Comparison of ENCODE assay signal across 8 mouse cellular contexts in the genomic region with DNA sequence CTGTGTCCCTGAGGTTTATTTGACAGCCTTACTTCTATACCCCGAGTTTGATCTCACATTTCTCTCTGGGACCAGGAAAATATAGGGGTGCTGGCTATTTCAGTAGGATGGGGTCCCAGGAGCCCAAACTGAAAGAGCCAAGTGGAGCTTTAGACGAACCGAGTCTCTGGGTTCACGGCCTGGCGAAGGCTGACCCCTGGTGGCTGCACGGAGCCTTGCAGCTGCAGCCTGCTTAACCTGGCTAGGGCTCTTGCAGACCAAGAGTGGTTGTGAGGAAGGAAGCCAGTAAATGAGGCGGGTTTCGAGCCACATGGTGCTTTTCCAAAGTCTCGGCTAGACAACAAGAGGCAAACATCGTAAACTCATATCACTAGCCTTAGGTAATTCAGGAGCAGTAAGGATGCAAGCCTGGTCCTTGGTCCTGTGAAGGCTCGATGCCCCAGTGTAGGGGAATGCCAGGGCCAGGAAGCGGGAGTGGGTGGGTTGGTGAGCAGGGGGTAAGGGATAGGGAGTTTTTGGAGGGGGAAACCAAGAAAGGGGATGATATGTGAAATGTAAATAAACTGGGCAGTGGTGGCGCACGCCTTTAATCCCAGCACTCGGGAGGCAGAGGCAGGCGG. TPM values are rescaled to one million over a fixed set of nuclear protein-coding genes. Genes with fewer than 3 reads are reported as not detected.
DNase-seq lines count a peak whose midpoint lies in the region; ATAC-seq lines count a peak whose summit lies in the region.

No protein-coding gene starts in this region.

- H3K4me2 ChIP-seq in kidney, embryonic 14.5 days (replicated peaks; ENCODE audit: low read depth, low read length): no peak overlapping the region
- H3K4me2 ChIP-seq in limb, embryonic 13.5 days (replicated peaks): no peak overlapping the region
- H3K4me2 ChIP-seq in midbrain, embryonic 16.5 days (ENCODE audit: low read length): no peak overlapping the region

- no peak overlapping the region for H3K4me3 ChIP-seq in kidney, embryonic 14.5 days (ENCODE audit: low read length)
- no peak overlapping the region for H3K4me3 ChIP-seq in limb, embryonic 13.5 days
- no peak overlapping the region for H3K4me3 ChIP-seq in midbrain, embryonic 16.5 days (ENCODE audit: low read depth, low read length)

- H3K27ac ChIP-seq in kidney, embryonic 14.5 days (ENCODE audit: low read depth, low read length): no peak overlapping the region
- H3K27ac ChIP-seq in limb, embryonic 13.5 days: no peak overlapping the region
- no peak overlapping the region for H3K27ac ChIP-seq in midbrain, embryonic 16.5 days (ENCODE audit: low read length)

- DNase-seq in 3T3-L1 (ENCODE audit: low read depth, low spot score): peak; percentile 84
- DNase-seq in adrenal gland, adult 18-20 months (ENCODE audit: low spot score in 2 of 2): peak; percentile 79 to 80
- DNase-seq in embryo, embryonic 10.5 days (ENCODE audit: low spot score): peak; percentile 76
- DNase-seq in gastrocnemius, postnatal 25 days: peak; percentile 60
- peak; percentile 44 to 58 for DNase-seq in spleen, postnatal 14 days (ENCODE audit: low spot score in 2 of 2)

- ATAC-seq in kidney, embryonic 14.5 days (ENCODE audit: low FRiP score, low TSS enrichment): peak; percentile 56; the same call in 1 of the 2 replicates
- 0 out of 2 replicates have a peak, but pooled peaks have one; percentile 40 for ATAC-seq in limb, embryonic 13.5 days (ENCODE audit: low FRiP score, low read depth)
- peak; percentile 51; the same call in 1 of the 2 replicates for ATAC-seq in midbrain, embryonic 16.5 days

- 45% methylated on average over 16 of the region's 16 CpGs for WGBS in kidney, embryonic 14.5 days
- 44% methylated on average over 16 of the region's 16 CpGs for WGBS in limb, embryonic 13.5 days
- WGBS in midbrain, embryonic 16.5 days: 45% methylated on average over 16 of the region's 16 CpGs

- 0 out of 2 replicates have a peak, but pooled peaks cover 2% of the 10 kb centered on the region for H3K9me3 ChIP-seq in kidney, embryonic 14.5 days (ENCODE audit: control insufficient read depth, low read length)
- no peaks in the 10 kb centered on the region for H3K9me3 ChIP-seq in limb, embryonic 13.5 days
- H3K9me3 ChIP-seq in midbrain, embryonic 16.5 days (replicated peaks; ENCODE audit: control insufficient read depth, low read length, poor library complexity, severe bottlenecking): no peaks in the 10 kb centered on the region

- no peak overlapping the region for H3K9ac ChIP-seq in kidney, embryonic 14.5 days (ENCODE audit: low read depth, low read length)
- no peak overlapping the region for H3K9ac ChIP-seq in limb, embryonic 13.5 days
- no peak overlapping the region for H3K9ac ChIP-seq in midbrain, embryonic 16.5 days (ENCODE audit: low read depth, low read length)

- H3K4me1 ChIP-seq in kidney, embryonic 14.5 days (ENCODE audit: control insufficient read depth, insufficient read depth, low read length): no peaks in the 10 kb centered on the region
- no peaks in the 10 kb centered on the region for H3K4me1 ChIP-seq in limb, embryonic 13.5 days
- no peaks in the 10 kb centered on the region for H3K4me1 ChIP-seq in midbrain, embryonic 16.5 days (ENCODE audit: control insufficient read depth, insufficient read depth, low read length)

- H3K36me3 ChIP-seq in kidney, embryonic 14.5 days (ENCODE audit: control insufficient read depth, insufficient read depth, low read length): no peaks in the 10 kb centered on the region
- H3K36me3 ChIP-seq in limb, embryonic 13.5 days: no peaks in the 10 kb centered on the region
- H3K36me3 ChIP-seq in midbrain, embryonic 16.5 days (ENCODE audit: control insufficient read depth, insufficient read depth, low read length): no peaks in the 10 kb centered on the region

- H3K27me3 ChIP-seq in kidney, embryonic 14.5 days (ENCODE audit: control insufficient read depth, insufficient read depth, low read length): no peaks in the 10 kb centered on the region
- no peaks in the 10 kb centered on the region for H3K27me3 ChIP-seq in limb, embryonic 13.5 days
- no peaks in the 10 kb centered on the region for H3K27me3 ChIP-seq in midbrain, embryonic 16.5 days (ENCODE audit: control insufficient read depth, insufficient read depth, low read depth, low read length)

RNA-seq across cellular contexts. Expression of gene Msh6, which starts 25.8 kb away (rescaled TPM):
- total RNA-seq in adrenal gland, adult 18-20 months (2021): 10 to 100 TPM; 12.6 to 14.0 TPM
- total RNA-seq in gastrocnemius, postnatal 25 days (2021): 1 to 10 TPM; 3.4 to 3.6 TPM
- 35.6 and 70.6 TPM in 2 replicates for polyA plus RNA-seq in kidney, embryonic 14.5 days (2014; fragmentation: Nextera tagmentation; extraction: Ambion mirVana)
- polyA plus RNA-seq in limb, embryonic 13.5 days (2015; fragmentation: Nextera tagmentation; extraction: Ambion mirVana): 58.5 and 62.8 TPM in 2 replicates
- 28.0 and 28.6 TPM in 2 replicates for polyA plus RNA-seq in midbrain, embryonic 16.5 days (2015; fragmentation: Nextera tagmentation; extraction: Ambion mirVana)

RNA-seq across cellular contexts. Expression of gene Rpl36-ps4, which starts 28.3 kb away (rescaled TPM):
- total RNA-seq in adrenal gland, adult 18-20 months (2021): not detected
- not detected for total RNA-seq in gastrocnemius, postnatal 25 days (2021)
- polyA plus RNA-seq in kidney, embryonic 14.5 days (2014; fragmentation: Nextera tagmentation; extraction: Ambion mirVana): not detected in 2 replicates
- not detected in 2 replicates for polyA plus RNA-seq in limb, embryonic 13.5 days (2015; fragmentation: Nextera tagmentation; extraction: Ambion mirVana)
- not detected in 2 replicates for polyA plus RNA-seq in midbrain, embryonic 16.5 days (2015; fragmentation: Nextera tagmentation; extraction: Ambion mirVana)
